Mouse (Mus musculus) limb, embryonic 14.5 days (tissue): ENCODE measurements around the gene Ccdc27. TPM values are rescaled to one million over a fixed set of nuclear protein-coding genes. Genes with fewer than 3 reads are reported as not detected.

Experiments used
- ATAC-seq: fragments of 200-750 bp; cut with Nextera tagmentation; 2 replicates; pipeline ENCODE4 v1.8.0; 2017; ENCODE audit warnings: low read depth, moderate number of reproducible peaks, moderate TSS enrichment; ENCODE audit not compliant: low FRiP score
- DNase-seq: peaks from one replicate; pipeline ENCODE4 v3.0.0-alpha.2; 2015; ENCODE audit warnings: low spot score
- H3K27ac ChIP-seq: fragments of 300-500 bp; sonication (generic); replicated peaks from 2 replicates; pipeline ENCODE4 v1.5.1; 2014; ENCODE audit warnings: low read depth, mild to moderate bottlenecking, low read length, moderate library complexity, mixed read lengths
- H3K27me3 ChIP-seq: fragments of 300-500 bp; sonication (generic); 2 replicates; pipeline ENCODE4 v1.6.1; 2014; ENCODE audit warnings: low read length, mixed read lengths; ENCODE audit not compliant: control insufficient read depth, insufficient read depth
- H3K36me3 ChIP-seq: fragments of 300-500 bp; sonication (generic); 2 replicates; pipeline ENCODE4 v1.6.1; 2014; ENCODE audit warnings: mild to moderate bottlenecking, low read length, moderate library complexity, mixed read lengths; ENCODE audit not compliant: control insufficient read depth, insufficient read depth
- H3K4me1 ChIP-seq: fragments of 300-500 bp; sonication (generic); 2 replicates; pipeline ENCODE4 v1.6.1; 2014; ENCODE audit warnings: antibody characterized with exemption, low read length, mixed read lengths; ENCODE audit not compliant: control insufficient read depth, insufficient read depth
- H3K4me2 ChIP-seq: fragments of 300-500 bp; sonication (generic); replicated peaks from 2 replicates; pipeline ENCODE4 v1.6.1; 2014; ENCODE audit warnings: low read depth, mild to moderate bottlenecking, low read length, moderate library complexity; ENCODE audit not compliant: severe bottlenecking
- H3K4me3 ChIP-seq: fragments of 300-500 bp; sonication (generic); replicated peaks from 2 replicates; pipeline ENCODE4 v1.5.1; 2014; ENCODE audit warnings: low read length
- H3K9ac ChIP-seq: fragments of 300-500 bp; sonication (generic); 2 replicates; pipeline ENCODE4 v1.6.1; 2014; ENCODE audit warnings: mild to moderate bottlenecking, low read depth, low read length, moderate library complexity; ENCODE audit not compliant: severe bottlenecking
- H3K9me3 ChIP-seq: fragments of 300-500 bp; sonication (generic); 2 replicates; pipeline ENCODE4 v1.6.1; 2016; ENCODE audit warnings: low read length; ENCODE audit not compliant: control insufficient read depth
- POLR2A ChIP-seq: fragments of 200-500 bp; IDR thresholded peaks from 2 replicates; pipeline ENCODE4 v1.8.0; 2012; ENCODE audit warnings: inconsistent platforms, mild to moderate bottlenecking, moderate library complexity, borderline replicate concordance; ENCODE audit not compliant: insufficient read depth, insufficient read length; ENCODE audit errors: extremely low read depth
- WGBS: fragments of 180-500 bp; shearing (Covaris S2); extraction: QIAGEN DNeasy Blood & Tissue Kit; methylation state at CpG from one replicate; pipeline ENCODE4 v1.1.7; 2014; 5-methylcytosine and 5-hydroxymethylcytosine counted together
- polyA plus RNA-seq, 2 experiments: library from polyadenylated mRNA; depleted of rRNA in 1 of 2; stranded (reverse) in 1 of 2; unstranded in 1 of 2; fragments of >200 nt; fragmentation: Nextera tagmentation in 1 of 2; extraction: Ambion mirVana in 1 of 2; gene quantifications; 2 replicates each; pipeline versions ENCODE4 v1.2.1 to v1.2.3; 2012 to 2014

Gene Ccdc27
- polyA plus RNA-seq, 2 experiments, result not detected

DNA sequence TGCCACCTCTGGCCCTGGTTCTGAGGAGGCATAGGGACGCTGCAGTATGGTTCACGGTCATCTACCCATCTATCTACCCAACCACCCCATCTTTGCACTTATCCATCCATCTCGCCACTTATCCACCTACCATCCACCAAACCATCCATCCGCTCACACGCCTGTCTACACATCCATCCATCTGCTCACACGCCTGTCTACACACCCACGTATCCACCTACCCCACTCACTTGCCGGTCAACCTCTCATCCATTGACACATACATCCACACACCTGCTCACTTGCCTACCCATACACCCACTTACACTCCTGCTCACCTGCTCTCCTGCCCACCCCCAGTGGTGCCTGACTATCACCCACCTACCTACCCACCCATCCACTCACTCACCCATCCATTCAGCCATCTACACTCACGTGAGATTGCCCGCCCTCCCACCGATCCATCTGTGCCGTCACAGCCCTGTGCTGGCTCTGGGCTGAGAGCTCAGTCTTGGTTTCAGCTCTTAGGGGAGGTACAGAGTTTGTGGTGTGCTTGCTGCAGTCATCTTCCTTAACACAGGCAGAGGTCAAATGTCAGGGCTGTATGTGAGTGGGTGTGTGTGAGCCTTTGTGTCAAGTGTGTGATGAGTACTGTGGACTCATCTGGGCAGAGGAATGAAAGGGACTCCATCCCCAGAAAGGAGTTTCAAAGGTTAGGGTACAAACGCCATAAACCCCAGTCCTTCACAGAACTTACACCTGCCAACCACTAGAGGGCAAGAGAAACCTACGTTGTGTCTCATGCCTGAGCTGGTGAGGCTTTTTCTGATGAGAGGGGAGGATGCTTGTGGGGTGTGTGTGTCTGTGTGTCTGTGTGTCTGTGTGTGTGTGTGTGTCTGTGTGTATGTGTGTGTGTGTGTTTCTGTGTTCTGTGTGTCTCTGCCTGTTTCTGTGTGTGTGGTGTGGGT, 22.6 kb upstream of the Ccdc27 start:
- no peak for DNase-seq
- no peak for TF ChIP-seq POLR2A
- no peak overlapping the region for H3K4me2 ChIP-seq
- ATAC-seq, result peak; percentile 76; the same call in 1 of the 2 replicates
- no peaks in the 10 kb centered on the region for H3K36me3 ChIP-seq
- 62% methylated on average over 14 of the region's 14 CpGs for WGBS
- no peak overlapping the region for H3K27ac ChIP-seq
- H3K9ac ChIP-seq, result 0 out of 2 replicates have a peak overlapping the region, but pooled peaks have one; percentile 25
- no peaks in the 10 kb centered on the region for H3K9me3 ChIP-seq
- H3K27me3 ChIP-seq, result no peaks in the 10 kb centered on the region
- H3K4me1 ChIP-seq, result no peaks in the 10 kb centered on the region
- no peak overlapping the region for H3K4me3 ChIP-seq

GRCm38 (mm10) chr4:154057696-154058095, 15.2 kb upstream of the Ccdc27 start:
- Histone ChIP-seq H3K4me2 (no peak overlapping the region), H3K4me1 (0 out of 2 replicates have a peak, but pooled peaks cover 2% of the 10 kb centered on the region), H3K9ac (no peak overlapping the region), H3K27ac (no peak overlapping the region), H3K36me3 (no peaks in the 10 kb centered on the region), H3K4me3 (no peak overlapping the region), H3K27me3 (no peaks in the 10 kb centered on the region), H3K9me3 (no peaks in the 10 kb centered on the region)
- DNase-seq (peak; percentile 56), ATAC-seq (peak; percentile 41; the same call in 1 of the 2 replicates)
- no peak for TF ChIP-seq POLR2A
- WGBS, result 55% methylated on average over 4 of the region's 4 CpGs

DNA sequence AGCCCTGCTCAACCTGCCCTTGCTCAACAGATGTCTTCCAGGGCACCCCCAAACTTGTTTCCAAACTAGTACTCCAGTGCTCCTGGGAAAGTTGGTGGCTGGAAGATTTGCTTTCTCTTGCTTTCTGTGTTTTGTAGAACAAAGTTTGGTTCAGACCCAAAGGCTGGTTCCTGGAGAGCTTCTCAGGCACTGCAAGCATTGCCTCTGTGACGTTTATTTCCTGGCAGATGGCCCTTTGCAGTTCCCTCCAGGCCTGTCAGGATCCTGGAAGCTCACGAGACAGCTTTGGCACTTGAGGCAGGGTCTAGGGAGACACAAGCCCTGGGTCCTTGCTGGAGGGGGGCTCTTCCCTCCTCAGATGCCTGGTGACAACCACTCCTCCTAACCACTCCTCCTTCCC, 14.2 kb upstream of the Ccdc27 start:
- Histone ChIP-seq H3K4me1 (0 out of 2 replicates have a peak, but pooled peaks cover 2% of the 10 kb centered on the region), H3K36me3 (no peaks in the 10 kb centered on the region), H3K27ac (no peak overlapping the region), H3K27me3 (no peaks in the 10 kb centered on the region), H3K4me2 (no peak overlapping the region), H3K4me3 (no peak overlapping the region), H3K9me3 (no peaks in the 10 kb centered on the region), H3K9ac (no peak overlapping the region)
- DNase-seq (no peak), ATAC-seq (no peak)
- 43% methylated on average over 2 of the region's 2 CpGs for WGBS
- no peak for TF ChIP-seq POLR2A

DNA sequence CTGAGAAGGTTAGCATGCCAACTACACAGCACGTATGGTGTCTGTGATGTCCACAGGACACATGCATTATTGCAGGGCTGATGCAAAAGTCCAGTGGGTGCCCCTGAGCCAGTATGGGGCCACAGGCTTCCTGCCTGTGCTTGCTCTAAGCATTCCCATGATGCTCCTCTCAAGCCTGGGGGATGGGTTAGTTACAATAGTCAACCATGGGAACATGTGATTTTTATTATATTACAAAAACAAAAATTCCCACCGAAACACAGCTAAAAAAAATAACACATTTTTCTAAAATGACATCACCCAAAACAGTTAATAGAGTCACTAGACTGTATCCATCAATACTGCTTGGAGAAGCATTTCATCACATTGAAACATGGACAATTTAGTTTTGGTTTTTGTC, 13.6 kb upstream of the Ccdc27 start:
- Histone ChIP-seq H3K27ac (no peak overlapping the region), H3K9ac (no peak overlapping the region), H3K4me2 (no peak overlapping the region), H3K4me1 (0 out of 2 replicates have a peak, but pooled peaks cover 2% of the 10 kb centered on the region), H3K4me3 (no peak overlapping the region), H3K9me3 (no peaks in the 10 kb centered on the region), H3K36me3 (no peaks in the 10 kb centered on the region), H3K27me3 (no peaks in the 10 kb centered on the region)
- 53% methylated on average over 2 of the region's 2 CpGs for WGBS
- ATAC-seq (peak; percentile 41; the same call in 1 of the 2 replicates), DNase-seq (no peak)
- TF ChIP-seq POLR2A, result no peak

DNA sequence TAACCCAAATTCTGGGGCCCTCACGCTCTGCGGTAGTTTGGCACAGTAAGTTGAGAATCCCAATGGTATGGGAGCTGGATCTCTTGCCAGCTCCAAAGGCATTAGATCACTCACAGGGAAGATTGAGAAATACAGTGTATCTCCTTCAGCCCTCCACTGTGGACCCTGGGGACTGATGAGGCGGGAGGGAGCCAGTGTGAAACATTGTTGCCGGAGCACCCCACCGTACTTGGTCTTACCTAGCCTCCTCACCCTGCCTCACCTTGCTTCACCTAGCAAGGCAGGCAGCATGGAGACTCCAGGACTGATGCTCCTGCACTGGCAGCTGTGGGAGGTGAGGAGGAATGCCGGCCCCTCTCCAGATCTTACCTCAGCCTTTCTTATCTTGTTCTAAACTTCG, 13.0 kb upstream of the Ccdc27 start:
- H3K4me3 ChIP-seq, result no peak overlapping the region
- no peak overlapping the region for H3K9ac ChIP-seq
- 80% methylated on average over 7 of the region's 7 CpGs for WGBS
- no peak overlapping the region for H3K4me2 ChIP-seq
- no peaks in the 10 kb centered on the region for H3K27me3 ChIP-seq
- H3K4me1 ChIP-seq, result 0 out of 2 replicates have a peak, but pooled peaks cover 2% of the 10 kb centered on the region
- ATAC-seq (no peak), DNase-seq (no peak)
- no peak overlapping the region for H3K27ac ChIP-seq
- H3K9me3 ChIP-seq, result no peaks in the 10 kb centered on the region
- H3K36me3 ChIP-seq, result no peaks in the 10 kb centered on the region
- TF ChIP-seq POLR2A, result no peak
